Mouse (Mus musculus): Measurements from ENCODE around the gene AC161166.1. TPM values are rescaled to one million over a fixed set of nuclear protein-coding genes. Genes with fewer than 3 reads are reported as not detected.

AC161166.1 gene
- polyA plus RNA-seq, 1 experiment, result not detected

- no peak for TF ChIP-seq GATA1 (IDR thresholded peaks at IDR 0.05; ENCODE audit: low read length)
These were observed 19.1 kb upstream of the AC161166.1 start for GRCm38 (mm10) chr7:24531211-24531971.

DNA sequence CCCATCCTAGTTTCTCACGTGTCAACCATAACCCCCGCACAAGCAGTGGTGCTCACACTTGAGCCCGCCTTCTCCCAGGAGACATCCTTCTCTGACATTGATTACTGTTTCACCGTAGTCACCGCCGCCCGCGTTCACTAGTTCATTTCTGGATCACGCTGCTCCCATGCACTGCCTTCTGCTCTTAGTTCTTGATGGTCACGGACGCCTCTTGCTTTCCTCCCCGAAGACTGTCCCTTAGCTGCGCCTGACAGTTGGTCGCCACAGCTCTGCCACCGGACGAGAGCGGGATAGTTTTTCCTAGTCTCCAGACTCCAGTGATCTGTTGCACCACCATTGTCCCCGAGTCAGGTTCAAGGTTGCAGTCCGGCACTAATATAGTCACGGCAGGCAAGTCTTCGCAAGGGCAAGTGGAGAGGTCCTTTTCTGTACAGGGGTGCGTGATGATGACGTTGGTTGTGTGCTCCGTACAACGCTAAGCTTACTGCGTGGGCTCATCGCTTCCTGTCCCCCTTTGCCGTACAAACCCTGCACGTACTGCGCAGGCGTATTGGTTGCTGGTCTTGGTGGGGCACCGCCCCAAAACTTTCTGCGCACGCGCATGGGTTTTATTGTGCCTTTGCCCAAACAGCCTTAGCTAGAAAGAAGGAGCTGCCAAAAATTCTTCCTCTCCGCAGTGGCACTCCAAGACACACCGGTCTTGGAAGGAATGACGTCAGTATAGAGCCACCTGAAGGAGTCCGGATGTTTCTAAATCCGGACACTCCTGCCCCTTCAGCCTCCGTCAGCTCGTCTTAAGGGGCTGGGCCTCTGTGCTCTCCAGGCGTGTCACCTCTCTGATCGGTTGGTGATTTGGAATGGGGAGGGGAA, 18.0 kb upstream of the AC161166.1 start, which contains the start of gene Irgq:
Gene Irgq (plus strand): TSS at position 628 of the 870 bp plus-strand sequence.
- no peak for TF ChIP-seq GATA1 (IDR thresholded peaks at IDR 0.05; ENCODE audit: low read length)

- no peak for TF ChIP-seq GATA1 (IDR thresholded peaks at IDR 0.05; ENCODE audit: low read length)
These were observed 17.3 kb upstream of the AC161166.1 start for GRCm38 (mm10) chr7:24529580-24529979.

DNA sequence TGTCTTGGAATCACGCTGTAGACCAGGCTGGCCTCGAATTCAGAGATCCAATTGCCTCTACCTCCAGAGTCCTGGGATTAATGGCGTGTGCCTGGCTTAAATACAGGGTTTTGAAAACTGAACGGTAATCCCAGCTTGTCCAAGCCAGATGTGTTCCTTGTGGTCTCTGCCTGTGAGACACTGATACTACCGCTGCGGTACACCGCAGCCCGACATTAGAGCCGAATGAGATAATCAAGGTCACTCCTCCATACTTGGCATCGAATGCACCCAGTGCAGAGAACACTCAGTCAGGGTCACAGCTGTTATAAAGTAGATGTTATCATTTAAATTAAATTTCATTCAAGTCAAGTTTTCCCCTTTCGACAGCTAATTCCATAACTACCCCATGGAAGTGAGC, 16.6 kb upstream of the AC161166.1 start:
- no peak for TF ChIP-seq GATA1 (IDR thresholded peaks at IDR 0.05; ENCODE audit: low read length)

- TF ChIP-seq GATA1 (IDR thresholded peaks at IDR 0.05; ENCODE audit: low read length), result no peak
These were observed 13.6 kb upstream of the AC161166.1 start for GRCm38 (mm10) chr7:24525686-24526420.

GRCm38 (mm10) chr7:24524978-24525377, 12.7 kb upstream of the AC161166.1 start:
- TF ChIP-seq GATA1 (IDR thresholded peaks at IDR 0.05; ENCODE audit: low read length), result no peak

- no peak for TF ChIP-seq GATA1 (IDR thresholded peaks at IDR 0.05; ENCODE audit: low read length)
These were observed 11.5 kb upstream of the AC161166.1 start for GRCm38 (mm10) chr7:24523723-24524122.

DNA sequence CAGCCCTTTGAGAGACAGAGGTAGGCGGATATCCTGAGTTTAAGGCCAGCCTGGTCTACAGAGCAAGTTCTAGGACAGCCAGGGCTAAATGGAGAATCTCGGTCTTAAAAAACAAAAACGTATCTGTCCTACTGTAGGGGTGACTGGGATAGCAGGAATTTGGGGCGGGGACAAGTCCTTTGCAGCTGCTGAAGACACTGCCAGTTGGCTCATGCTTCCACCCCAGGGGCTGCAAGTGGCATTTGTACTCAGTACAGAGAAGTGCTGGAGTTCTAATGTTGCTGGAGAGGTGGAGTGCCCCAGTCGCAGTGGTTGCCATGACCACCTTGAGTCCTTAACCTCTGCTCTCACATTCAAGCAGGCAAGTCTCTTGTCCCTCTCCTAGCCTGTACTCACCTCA, 10.6 kb upstream of the AC161166.1 start:
- TF ChIP-seq GATA1 (IDR thresholded peaks at IDR 0.05; ENCODE audit: low read length), result no peak

- TF ChIP-seq GATA1 (IDR thresholded peaks at IDR 0.05; ENCODE audit: low read length), result no peak
These were observed 6.9 kb upstream of the AC161166.1 start for GRCm38 (mm10) chr7:24519130-24519529.

DNA sequence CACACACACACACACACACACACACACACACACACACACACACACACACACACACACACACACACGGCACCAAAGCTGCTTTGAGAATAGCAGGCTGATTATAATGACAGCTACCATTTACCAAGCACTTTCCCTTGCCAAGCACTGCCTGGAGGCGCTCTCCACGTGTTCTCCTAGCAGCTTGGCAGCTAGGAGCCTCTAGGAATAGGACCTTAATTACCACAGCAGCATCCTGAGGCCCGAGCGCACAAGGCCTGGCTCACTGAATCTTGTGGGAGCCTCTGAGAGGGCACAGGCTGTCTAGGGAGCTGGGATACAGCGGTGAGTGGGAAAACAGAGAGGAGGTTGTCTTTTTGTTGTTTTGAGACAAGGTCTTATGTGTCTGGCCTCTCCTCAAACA, 5.4 kb upstream of the AC161166.1 start:
- TF ChIP-seq GATA1 (IDR thresholded peaks at IDR 0.05; ENCODE audit: low read length), result no peak

DNA sequence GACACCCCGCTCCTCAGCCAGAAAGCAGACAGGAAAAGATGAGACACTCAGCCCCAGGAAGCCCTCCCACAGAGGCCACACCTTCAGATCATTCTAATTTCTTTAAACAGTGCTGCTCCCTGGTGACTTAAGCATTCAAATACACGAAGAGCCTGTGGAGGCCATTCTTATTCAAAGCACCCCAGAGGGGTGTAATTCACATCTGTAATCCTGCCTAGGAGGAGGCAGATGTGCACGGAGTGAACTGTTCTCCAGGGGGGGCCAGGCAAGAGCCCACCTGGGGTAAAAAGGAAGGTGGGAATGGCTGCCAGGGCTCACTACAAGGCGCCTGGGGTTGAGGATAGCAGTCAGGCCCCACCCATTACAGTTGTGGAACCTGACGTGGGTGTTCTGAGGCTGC, 4.8 kb upstream of the AC161166.1 start:
- TF ChIP-seq GATA1 (IDR thresholded peaks at IDR 0.05; ENCODE audit: low read length), result no peak

- no peak for TF ChIP-seq GATA1 (IDR thresholded peaks at IDR 0.05; ENCODE audit: low read length)
These were observed 4.5 kb downstream of the AC161166.1 start for GRCm38 (mm10) chr7:24507726-24508114.

- TF ChIP-seq GATA1 (IDR thresholded peaks at IDR 0.05; ENCODE audit: low read length), result no peak
These were observed 5.2 kb downstream of the AC161166.1 start, which contains the start of gene Zfp428 for GRCm38 (mm10) chr7:24506838-24507725. Gene Zfp428, plus strand, starts transcription at chr7:24507006.

- no peak for TF ChIP-seq GATA1 (IDR thresholded peaks at IDR 0.05; ENCODE audit: low read length)
These were observed 5.8 kb downstream of the AC161166.1 start for GRCm38 (mm10) chr7:24506476-24506837.

- no peak for TF ChIP-seq GATA1 (IDR thresholded peaks at IDR 0.05; ENCODE audit: low read length)
These were observed 6.2 kb downstream of the AC161166.1 start for GRCm38 (mm10) chr7:24506065-24506459.

Data from G1E-ER4 (cell line).